In the genomic region with DNA sequence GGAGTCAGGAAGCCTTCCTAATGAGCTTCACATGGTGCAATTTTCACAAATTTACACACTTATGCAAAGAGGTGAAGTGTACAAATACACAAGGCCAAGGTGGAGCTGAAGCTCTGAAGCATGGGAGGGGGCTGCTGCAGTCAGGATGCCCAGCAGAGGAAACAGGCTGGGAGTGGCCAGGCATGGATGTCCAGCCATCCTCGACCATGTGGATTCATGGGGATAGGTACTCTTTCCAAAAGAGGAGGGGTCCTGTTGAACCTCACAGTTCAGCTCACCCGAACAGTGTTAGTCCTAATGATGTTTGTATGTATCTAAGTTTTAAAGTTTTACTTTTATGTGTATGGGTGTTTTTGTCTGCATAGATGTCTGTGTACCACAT, we compare ENCODE assay signal across 7 mouse cellular contexts.
A peak's percentile ranks its signal among the peaks of the same experiment; 100 is the strongest.
DNase-seq lines count a peak whose midpoint lies in the region; ATAC-seq and TF ChIP-seq lines count a peak whose summit lies in the region.

No protein-coding gene starts in this region.

- H3K4me3 ChIP-seq in kidney, embryonic 14.5 days (ENCODE audit: low read length): no peak overlapping the region
- no peak overlapping the region for H3K4me3 ChIP-seq in brown adipose tissue, adult 24 weeks (ENCODE audit: insufficient read depth, low read depth, low read length)
- H3K4me3 ChIP-seq in embryonic facial prominence, embryonic 10.5 days: no peak overlapping the region
- H3K4me3 ChIP-seq in limb, embryonic 14.5 days (replicated peaks; ENCODE audit: low read length): no peak overlapping the region

- no peaks in the 10 kb centered on the region for H3K36me3 ChIP-seq in kidney, embryonic 14.5 days (ENCODE audit: control insufficient read depth, insufficient read depth, low read length)
- no peaks in the 10 kb centered on the region for H3K36me3 ChIP-seq in embryonic facial prominence, embryonic 10.5 days (replicated peaks)
- no peaks in the 10 kb centered on the region for H3K36me3 ChIP-seq in limb, embryonic 14.5 days (ENCODE audit: control insufficient read depth, insufficient read depth, low read length)

- no peak for DNase-seq in kidney, postnatal 25 days
- DNase-seq in embryonic facial prominence, embryonic 10.5 days (ENCODE audit: low spot score): no peak
- no peak for DNase-seq in limb, embryonic 14.5 days (ENCODE audit: low spot score)
- DNase-seq in retina, postnatal 1 day: no peak
- no peak for DNase-seq in ovary, postnatal 14 days (ENCODE audit: low spot score)

- ATAC-seq in kidney, embryonic 14.5 days (ENCODE audit: low FRiP score, low TSS enrichment): no peak
- ATAC-seq in limb, embryonic 14.5 days (ENCODE audit: low FRiP score, low read depth): no peak

- no peak overlapping the region for H3K9ac ChIP-seq in kidney, embryonic 14.5 days (ENCODE audit: low read depth, low read length)
- H3K9ac ChIP-seq in limb, embryonic 14.5 days (ENCODE audit: low read depth, low read length, severe bottlenecking): no peak overlapping the region

- H3K4me1 ChIP-seq in kidney, embryonic 14.5 days (ENCODE audit: control insufficient read depth, insufficient read depth, low read length): peaks cover 26% of the 10 kb centered on the region
- peaks cover 12% of the 10 kb centered on the region for H3K4me1 ChIP-seq in brown adipose tissue, adult 24 weeks (ENCODE audit: control insufficient read depth, insufficient read depth, insufficient read length, low read length)
- H3K4me1 ChIP-seq in embryonic facial prominence, embryonic 10.5 days: peaks cover 43% of the 10 kb centered on the region
- H3K4me1 ChIP-seq in limb, embryonic 14.5 days (ENCODE audit: control insufficient read depth, insufficient read depth, low read length): peaks cover 20% of the 10 kb centered on the region

- peak overlapping the region; percentile 85; the same call in 1 of the 2 replicates for H3K27ac ChIP-seq in kidney, embryonic 14.5 days (ENCODE audit: low read depth, low read length)
- peak overlapping the region; percentile 82 for H3K27ac ChIP-seq in brown adipose tissue, adult 24 weeks (replicated peaks; ENCODE audit: low read depth, low read length)
- peak overlapping the region; percentile 61; the same call in 1 of the 2 replicates for H3K27ac ChIP-seq in embryonic facial prominence, embryonic 10.5 days (replicated peaks)
- 0 out of 2 replicates have a peak overlapping the region, but pooled peaks have one; percentile 75 for H3K27ac ChIP-seq in limb, embryonic 14.5 days (replicated peaks; ENCODE audit: low read depth, low read length)

- no peaks in the 10 kb centered on the region for H3K27me3 ChIP-seq in kidney, embryonic 14.5 days (ENCODE audit: control insufficient read depth, insufficient read depth, low read length)
- no peaks in the 10 kb centered on the region for H3K27me3 ChIP-seq in embryonic facial prominence, embryonic 10.5 days (replicated peaks; ENCODE audit: low read depth, poor library complexity, severe bottlenecking)
- H3K27me3 ChIP-seq in limb, embryonic 14.5 days (ENCODE audit: control insufficient read depth, insufficient read depth, low read length): no peaks in the 10 kb centered on the region

- no peak for TF ChIP-seq POLR2A in limb, embryonic 14.5 days (IDR thresholded peaks at IDR 0.05; ENCODE audit: borderline replicate concordance, extremely low read depth, insufficient read depth, insufficient read length)

- no peak overlapping the region for H3K4me2 ChIP-seq in kidney, embryonic 14.5 days (replicated peaks; ENCODE audit: low read depth, low read length)
- H3K4me2 ChIP-seq in limb, embryonic 14.5 days (replicated peaks; ENCODE audit: low read depth, low read length, severe bottlenecking): no peak overlapping the region

- H3K9me3 ChIP-seq in kidney, embryonic 14.5 days (ENCODE audit: control insufficient read depth, low read length): no peaks in the 10 kb centered on the region
- H3K9me3 ChIP-seq in embryonic facial prominence, embryonic 10.5 days: no peaks in the 10 kb centered on the region
- H3K9me3 ChIP-seq in limb, embryonic 14.5 days (ENCODE audit: control insufficient read depth, low read length): no peaks in the 10 kb centered on the region

- WGBS in kidney, embryonic 14.5 days: 62% methylated on average over 2 of the region's 2 CpGs
- WGBS in embryonic facial prominence, embryonic 10.5 days: 70% methylated on average over 2 of the region's 2 CpGs
- 67% methylated on average over 2 of the region's 2 CpGs for WGBS in limb, embryonic 14.5 days
